In the genomic region with DNA sequence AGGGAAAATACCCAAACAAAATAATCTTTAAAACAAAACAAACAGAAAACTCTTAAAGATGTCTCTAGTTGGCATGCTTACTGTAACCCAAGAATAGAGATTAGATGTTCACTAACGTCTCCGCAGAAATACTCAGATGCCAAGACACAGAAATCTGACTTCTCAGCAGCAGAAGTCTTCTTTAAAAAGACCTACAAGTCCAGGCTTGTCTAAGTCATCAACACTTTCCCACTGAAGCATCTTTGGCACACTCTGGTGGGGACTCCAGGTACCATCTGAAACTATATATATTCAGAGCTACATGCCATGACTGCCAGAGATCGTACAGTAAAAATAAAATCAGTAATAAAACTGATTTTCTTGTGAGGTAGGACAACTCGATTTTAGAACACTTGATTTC, we compare ENCODE assay signal across 11 mouse cellular contexts. TPM values are rescaled to one million over a fixed set of nuclear protein-coding genes. Genes with fewer than 3 reads are reported as not detected.
DNase-seq lines count a peak whose midpoint lies in the region; ATAC-seq and TF ChIP-seq lines count a peak whose summit lies in the region.
"Had no signal": no experiment of that assay in that cellular context is flagged by ENCODE, and none has a peak within 500 bp of the region (broad histone marks: within the 10 kb centered on the region; RNA-seq: fewer than 3 reads in every experiment).

No protein-coding gene starts in this region.

- no peak for ATAC-seq in intestine, postnatal 0 days
- ATAC-seq in intestine, embryonic 15.5 days = no peak
- no peak for ATAC-seq in monocyte, adult 5-6 weeks (replicated peaks; ENCODE audit: insufficient number of reproducible peaks, low FRiP score, low TSS enrichment, poor library complexity, severe bottlenecking)

- H3K4me2 ChIP-seq in intestine, postnatal 0 days (replicated peaks; ENCODE audit: low read depth) = no peak overlapping the region
- H3K4me2 ChIP-seq in intestine, embryonic 15.5 days (replicated peaks) = no peak overlapping the region

- WGBS in intestine, postnatal 0 days = 80% methylated on average over 4 of the region's 4 CpGs
- 90% methylated on average over 4 of the region's 4 CpGs for WGBS in intestine, embryonic 15.5 days

- no peaks in the 10 kb centered on the region; the same call in 1 of the 2 replicates for H3K36me3 ChIP-seq in intestine, postnatal 0 days (ENCODE audit: control insufficient read depth, insufficient read depth)
- no peaks in the 10 kb centered on the region for H3K36me3 ChIP-seq in intestine, embryonic 15.5 days

- no peak for TF ChIP-seq POLR2A in brain, embryonic 14.5 days (IDR thresholded peaks at IDR 0.05; ENCODE audit: borderline replicate concordance, extremely low read depth, insufficient read depth, insufficient read length, poor library complexity, severe bottlenecking)

- DNase-seq in cerebellum, postnatal 10 days = peak; percentile 51 to 58
- no peak for DNase-seq in cerebellum, adult 9-11 months
- peak; percentile 77 for DNase-seq in 3T3-L1 (ENCODE audit: low read depth, low spot score)
- peak; percentile 68 for DNase-seq in brain, embryonic 14.5 days (ENCODE audit: low read depth)
- no peak for DNase-seq in spleen, postnatal 4 days (ENCODE audit: low spot score in 2 of 2)
- DNase-seq: adrenal gland, postnatal 25 days; gastrocnemius, postnatal 10 days; layer of hippocampus, postnatal 36 days had no signal

- H3K4me3 ChIP-seq in intestine, postnatal 0 days (ENCODE audit: low read depth, low read length) = no peak overlapping the region
- no peak overlapping the region for H3K4me3 ChIP-seq in intestine, embryonic 15.5 days (replicated peaks)

- H3K4me1 ChIP-seq in intestine, postnatal 0 days (replicated peaks; ENCODE audit: control insufficient read depth, insufficient read depth, low read length) = no peaks in the 10 kb centered on the region
- no peaks in the 10 kb centered on the region for H3K4me1 ChIP-seq in intestine, embryonic 15.5 days (replicated peaks)

- no peak overlapping the region for H3K27ac ChIP-seq in intestine, postnatal 0 days (ENCODE audit: low read depth, low read length)
- no peak overlapping the region for H3K27ac ChIP-seq in intestine, embryonic 15.5 days

- H3K9me3 ChIP-seq in intestine, postnatal 0 days (ENCODE audit: control insufficient read depth) = no peaks in the 10 kb centered on the region
- no peaks in the 10 kb centered on the region for H3K9me3 ChIP-seq in intestine, embryonic 15.5 days

- H3K9ac ChIP-seq in intestine, postnatal 0 days (ENCODE audit: low read depth, low read length) = no peak overlapping the region
- no peak overlapping the region for H3K9ac ChIP-seq in intestine, embryonic 15.5 days

- no peaks in the 10 kb centered on the region for H3K27me3 ChIP-seq in intestine, postnatal 0 days (replicated peaks; ENCODE audit: control insufficient read depth, insufficient read depth, low read length)
- no peaks in the 10 kb centered on the region for H3K27me3 ChIP-seq in intestine, embryonic 15.5 days (replicated peaks)

- TF ChIP-seq CTCF in intestine, postnatal 0 days (IDR thresholded peaks at IDR 0.05; ENCODE audit: low read depth) = peak; percentile 58
- peak; percentile 43; the same call in 1 of the 2 replicates for TF ChIP-seq CTCF in brain, embryonic 14.5 days (IDR thresholded peaks at IDR 0.05; ENCODE audit: borderline replicate concordance, extremely low read depth, insufficient read depth, insufficient read length)

RNA-seq across cellular contexts. Expression of a gene that starts 25.2 kb away (rescaled TPM):
- polyA plus RNA-seq in intestine, postnatal 0 days (2015; fragmentation: Nextera tagmentation; extraction: Ambion mirVana) = 16.1 and 17.2 TPM in 2 replicates
- 8.9 and 10.4 TPM in 2 replicates for polyA plus RNA-seq in intestine, embryonic 15.5 days (2015; fragmentation: Nextera tagmentation; extraction: Ambion mirVana)
- polyA plus RNA-seq in brain, embryonic 14.5 days (2012; rRNA removed) = 44.7 and 58.3 TPM in 2 replicates
- 7.1 to 15.5 TPM (median 11.9 TPM) in 3 replicates for total RNA-seq in monocyte, adult 5-6 weeks (2017)

RNA-seq across cellular contexts. Expression of a gene that starts 27.4 kb away (rescaled TPM):
- polyA plus RNA-seq in intestine, postnatal 0 days (2015; fragmentation: Nextera tagmentation; extraction: Ambion mirVana) = 8.6 and 9.4 TPM in 2 replicates
- 20.9 and 21.8 TPM in 2 replicates for polyA plus RNA-seq in intestine, embryonic 15.5 days (2015; fragmentation: Nextera tagmentation; extraction: Ambion mirVana)
- 11.9 and 12.4 TPM in 2 replicates for polyA plus RNA-seq in brain, embryonic 14.5 days (2012; rRNA removed)
- 5.6 to 12.5 TPM (median 6.6 TPM) in 3 replicates for total RNA-seq in monocyte, adult 5-6 weeks (2017)

Comparison
In these comparisons a context has a peak if more than half of its experiments do, and no peak if none do; other contexts are left out.
1. DNase-seq: peak in cerebellum, postnatal 10 days (2 of 2), 3T3-L1 (single experiment) and brain, embryonic 14.5 days (single experiment); none in cerebellum, adult 9-11 months (single experiment) and spleen, postnatal 4 days (0 of 2).